Mouse (Mus musculus) olfactory bulb, adult 2 months (tissue): ENCODE measurements around the gene Il11ra1.

Experiments used
- CTCF ChIP-seq: fragments of 200-500 bp; IDR thresholded peaks from 2 replicates; pipeline ENCODE4 v1.5.1; 2012; ENCODE audit warnings: low read depth, mild to moderate bottlenecking, low read length, moderate library complexity; ENCODE audit not compliant: insufficient read depth
- POLR2A ChIP-seq: fragments of 200-500 bp; IDR thresholded peaks from 2 replicates; pipeline ENCODE4 v1.6.1; 2012; ENCODE audit warnings: mild to moderate bottlenecking, low read depth, low read length, moderate library complexity; ENCODE audit not compliant: insufficient read depth

GRCm38 (mm10) chr4:41762099-41762687 lies 62.4 kb downstream of the Il11ra1 start:
- TF ChIP-seq CTCF (no peak), POLR2A (no peak)
